Mouse (Mus musculus): Measurements from ENCODE around the gene D630036H23Rik. TPM values are rescaled to one million over a fixed set of nuclear protein-coding genes. Genes with fewer than 3 reads are reported as not detected.
A peak's percentile ranks its signal among the peaks of the same experiment; 100 is the strongest.
"Not testable (repeated sequence)": the region's sequence is repeated elsewhere in the genome, so short reads cannot be mapped to it uniquely, and the experiment has no call there.

D630036H23Rik gene
- 1 to 10 TPM; 2.5 to 3.5 TPM for total RNA-seq (2021)
- long read RNA-seq, experiment 1, partial matches to known transcripts, result 0 of 1 reads
- long read RNA-seq, experiment 1, other reads (novel, unspliced or antisense), result 0 of 1 reads
- long read RNA-seq, experiment 2, partial matches to known transcripts, result 0 of 4 reads
- long read RNA-seq, experiment 2, other reads (novel, unspliced or antisense), result 0 of 4 reads

DNA sequence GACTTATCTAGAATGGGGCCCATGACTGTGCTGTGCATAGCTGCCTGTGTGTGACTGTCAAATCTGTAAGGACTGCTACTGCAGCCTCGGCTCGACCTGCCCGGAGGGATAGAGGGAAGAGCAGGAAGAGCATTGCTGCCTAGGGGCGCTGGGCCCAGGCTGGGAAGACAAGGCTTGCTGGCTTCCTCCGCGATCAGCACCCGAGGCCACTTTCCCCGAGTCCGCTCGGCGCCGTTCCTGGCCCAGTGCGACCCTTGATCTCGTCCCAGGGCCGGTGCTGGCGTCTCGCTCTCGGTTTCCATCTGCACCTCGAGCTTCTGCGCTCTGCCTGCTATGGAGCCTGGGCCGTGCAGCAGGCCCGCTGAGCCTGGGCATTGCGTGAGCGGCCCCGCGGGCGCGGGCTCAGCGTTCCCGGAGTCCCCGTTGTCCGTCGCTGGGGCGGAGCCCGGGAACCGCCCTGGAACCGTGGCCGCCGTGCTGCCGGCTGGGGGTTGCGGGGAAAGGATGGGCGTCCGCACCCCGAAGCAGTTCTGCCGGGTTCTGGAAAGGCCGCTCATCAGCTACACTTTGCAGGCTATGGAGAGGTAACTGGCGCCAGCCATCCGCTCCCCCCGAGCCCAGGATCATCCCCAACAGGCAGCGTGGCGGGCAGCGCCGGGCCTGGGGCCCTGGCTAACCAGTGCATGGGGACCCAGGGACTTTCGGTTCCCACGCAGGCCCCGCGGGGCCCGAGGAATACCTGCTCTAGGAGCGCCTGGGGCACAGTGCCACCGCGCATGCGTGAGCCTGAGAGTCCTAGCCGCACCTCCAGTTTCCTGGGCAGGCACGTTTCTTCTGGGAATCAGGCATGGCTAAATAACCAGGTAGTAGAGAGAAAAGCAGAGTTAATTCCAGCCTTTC lies at the start of gene D630036H23Rik, which contains the start of gene Ispd:
Gene D630036H23Rik, minus strand, starts transcription at position 741 of the 900 bp plus-strand sequence.
Gene Ispd, plus strand, starts transcription at position 10 of the 900 bp plus-strand sequence.
- DNase-seq (ENCODE audit: low spot score in 2 of 2), result peak; percentile 63 to 76

DNA sequence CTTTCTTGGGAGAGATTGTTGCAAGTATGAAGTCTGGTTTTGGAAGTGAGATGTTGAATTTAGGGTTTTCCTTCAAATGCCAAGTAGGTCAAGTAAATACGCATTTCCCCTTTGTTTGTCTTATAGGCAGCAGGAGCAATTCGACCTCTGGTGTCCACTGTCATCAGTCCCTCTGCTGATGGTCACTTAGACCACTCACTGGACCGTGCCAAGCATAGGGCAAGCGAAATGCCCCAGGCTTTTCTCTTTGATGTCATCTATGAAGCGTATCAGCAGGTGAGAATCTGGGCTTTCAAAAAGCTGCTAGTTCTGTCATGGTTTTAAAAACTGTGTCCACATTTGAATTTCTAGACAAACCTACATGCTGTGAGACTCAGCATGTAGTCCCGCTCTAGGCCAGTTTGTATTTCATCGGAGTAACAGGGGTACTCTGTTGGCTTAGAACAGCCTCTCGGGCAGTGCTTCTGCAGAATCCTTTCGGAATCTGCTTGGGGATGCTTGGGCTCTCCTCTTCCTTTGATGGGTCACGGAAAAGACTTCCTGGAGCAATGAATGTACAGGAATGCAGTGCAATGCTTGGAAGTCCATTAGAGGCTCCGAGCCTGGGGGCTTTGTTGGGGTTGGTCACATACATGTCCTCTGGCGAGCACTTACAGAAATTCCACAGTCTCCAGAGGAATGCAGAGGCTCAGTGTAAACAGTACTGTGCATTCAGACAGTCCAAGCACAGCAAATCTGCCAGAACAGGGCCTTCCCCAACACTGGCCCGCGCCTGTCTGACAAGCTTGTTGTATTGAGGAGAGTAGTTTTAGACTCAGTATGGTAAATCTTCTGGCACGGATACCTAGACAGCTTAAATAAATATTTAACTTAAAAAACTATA lies 44.4 kb upstream of the D630036H23Rik start:
- no peak for DNase-seq (ENCODE audit: low spot score in 2 of 2)

DNA sequence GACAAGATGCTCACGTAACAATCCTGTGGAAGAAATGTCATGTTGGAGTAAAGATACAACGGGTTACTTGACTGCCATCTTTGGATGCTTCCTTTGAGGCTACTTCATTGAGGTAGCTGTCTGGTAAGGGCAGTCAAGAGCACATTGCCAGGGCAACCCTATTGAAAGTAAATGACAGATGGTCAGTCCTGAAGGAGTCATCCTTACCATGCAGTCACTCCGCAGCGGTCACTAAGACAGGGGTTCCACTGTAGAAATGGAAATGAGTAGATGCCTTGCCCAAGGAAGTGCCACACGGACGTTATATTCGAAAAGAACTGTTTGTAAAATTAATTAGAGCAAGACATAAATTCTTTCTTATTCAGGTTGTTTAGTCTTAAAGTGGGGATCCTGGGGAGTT lies 43.3 kb upstream of the D630036H23Rik start:
- DNase-seq (ENCODE audit: low spot score in 2 of 2), result no peak

DNA sequence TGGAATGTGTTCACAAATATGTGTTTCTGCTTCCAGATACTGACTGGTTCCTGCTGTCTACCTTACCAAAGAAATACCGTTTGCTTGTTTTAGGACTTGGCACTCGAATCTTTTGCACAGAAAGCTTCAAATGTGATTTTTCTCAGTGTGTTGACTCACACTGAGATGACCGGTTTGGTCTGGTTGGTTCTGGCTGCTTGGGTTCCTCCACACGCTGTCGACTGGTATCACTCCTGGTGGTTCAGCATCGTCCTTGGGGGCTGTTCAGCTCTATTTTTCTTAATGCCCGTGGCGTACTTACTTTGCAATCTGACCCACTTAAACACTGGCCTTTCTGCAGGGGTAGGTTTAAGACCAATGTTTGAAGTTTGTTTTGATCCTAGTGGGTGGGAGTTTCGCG lies 41.7 kb upstream of the D630036H23Rik start:
- no peak for DNase-seq (ENCODE audit: low spot score in 2 of 2)

DNA sequence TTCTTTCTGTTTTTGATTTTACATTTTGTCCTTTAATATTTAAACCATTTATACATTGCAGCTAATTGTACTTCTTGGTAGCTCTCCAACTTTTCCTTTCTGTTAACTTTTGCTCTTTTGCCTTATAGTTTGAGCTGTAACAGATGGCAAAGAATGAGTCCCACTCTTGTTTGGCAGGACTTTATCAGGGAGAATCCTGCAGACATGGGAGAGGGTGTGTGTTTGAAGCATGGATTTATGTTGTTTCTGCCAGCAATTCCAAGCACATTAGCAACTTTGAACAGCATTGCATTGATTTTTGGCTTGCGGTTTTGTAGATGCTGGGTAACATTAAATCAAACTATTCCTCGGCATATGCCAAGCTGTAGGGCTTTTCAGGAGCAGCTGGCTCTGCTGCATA lies 13.1 kb upstream of the D630036H23Rik start:
- no peak for DNase-seq (ENCODE audit: low spot score in 2 of 2)

DNA sequence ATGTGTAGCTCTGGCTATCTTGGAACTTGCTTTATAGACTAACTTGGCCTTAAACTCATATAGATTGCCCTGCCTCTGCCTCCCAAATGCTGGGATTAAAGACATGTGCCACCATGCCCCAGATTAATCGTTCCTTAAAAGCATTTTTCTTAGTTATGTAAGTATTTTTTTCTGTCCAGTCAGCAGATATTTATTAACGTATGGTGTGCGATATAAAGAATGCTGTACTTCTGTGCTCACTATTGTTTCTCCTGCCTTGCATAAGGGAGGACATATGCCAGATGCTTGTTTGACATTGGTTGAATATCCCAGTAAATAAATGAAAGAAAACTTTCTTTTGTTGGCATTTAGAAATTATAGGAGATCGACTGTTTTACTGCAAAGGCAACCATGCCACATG lies 5.0 kb upstream of the D630036H23Rik start:
- DNase-seq (ENCODE audit: low spot score in 2 of 2), result no peak

DNA sequence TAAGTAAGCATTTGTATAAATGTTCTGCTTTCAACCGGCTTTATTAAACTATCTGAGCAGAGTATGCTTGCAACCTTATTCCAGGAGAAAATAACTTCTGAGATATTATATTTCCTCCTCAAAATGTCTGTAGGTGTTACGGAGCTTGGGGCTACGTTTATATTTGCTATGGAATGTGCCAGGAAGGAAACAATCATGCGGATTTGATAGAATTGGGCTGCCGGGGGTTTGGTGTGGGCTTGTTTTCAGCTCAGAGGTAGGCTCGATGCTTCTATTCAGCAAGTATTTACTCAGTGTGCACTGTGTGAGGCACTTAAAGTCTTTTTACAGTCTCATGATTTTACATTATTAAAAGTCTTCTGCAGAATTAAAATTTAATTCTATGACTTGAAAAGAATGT lies 3.4 kb upstream of the D630036H23Rik start:
- DNase-seq (ENCODE audit: low spot score in 2 of 2), result no peak

DNA sequence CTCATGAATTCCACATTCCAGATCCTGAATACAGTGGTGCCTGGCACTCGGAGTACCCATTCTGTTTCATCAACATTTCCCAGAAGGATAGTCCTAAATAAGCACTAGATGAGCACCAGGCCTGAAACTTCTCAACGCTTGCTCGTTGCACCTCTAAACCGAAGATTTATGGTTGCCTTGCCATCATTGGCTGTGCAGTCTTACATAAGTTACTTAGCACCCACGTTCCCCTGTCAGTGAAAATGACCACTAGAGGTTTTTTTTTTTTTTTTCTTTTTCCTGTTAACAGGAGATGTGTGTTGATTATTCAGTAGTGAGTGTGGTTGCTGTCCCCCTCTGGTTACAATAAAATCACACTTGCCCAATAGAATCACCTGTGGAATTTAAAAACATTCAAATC lies 1.2 kb downstream of the D630036H23Rik start:
- DNase-seq (ENCODE audit: low spot score in 2 of 2), result no peak

DNA sequence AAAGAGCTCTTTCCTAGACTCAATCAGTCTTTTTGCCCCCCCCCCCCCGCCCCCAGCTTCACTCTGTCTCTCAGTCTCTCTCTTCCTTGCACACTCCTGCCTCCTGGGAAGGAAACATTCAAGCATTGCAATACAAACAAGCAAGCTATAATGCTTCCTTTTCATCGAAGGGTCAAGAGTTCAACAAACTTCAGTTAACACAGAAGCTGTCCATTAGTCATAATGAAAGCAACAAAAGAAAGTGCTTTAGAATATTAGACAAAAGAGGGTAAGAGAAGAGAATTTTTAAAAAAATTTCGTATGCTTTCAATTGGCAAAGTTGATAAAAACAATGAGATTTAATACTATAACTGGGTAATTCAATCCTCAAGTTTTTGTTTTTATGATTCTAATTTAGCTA lies 1.7 kb downstream of the D630036H23Rik start:
- DNase-seq (ENCODE audit: low spot score in 2 of 2), result no peak

DNA sequence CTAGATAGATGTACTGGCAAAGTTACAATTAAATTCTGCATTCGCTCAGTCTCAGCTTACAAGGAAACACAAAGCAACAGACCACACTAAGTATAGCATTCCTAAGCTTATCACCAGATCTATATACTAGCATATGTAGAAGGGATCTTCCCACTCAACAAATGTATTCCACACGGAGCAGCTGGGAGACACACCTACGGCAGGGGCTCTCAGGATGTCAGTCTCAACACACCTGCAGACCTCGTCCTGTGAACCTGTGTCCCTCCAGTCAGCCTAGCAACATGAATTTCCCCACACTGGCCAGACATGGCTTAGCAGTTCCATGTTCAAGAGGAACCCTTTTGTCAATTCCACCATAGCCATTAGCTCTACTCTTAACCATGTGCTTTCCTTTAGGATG lies 5.6 kb downstream of the D630036H23Rik start:
- DNase-seq (ENCODE audit: low spot score in 2 of 2), result not testable (repeated sequence)

DNA sequence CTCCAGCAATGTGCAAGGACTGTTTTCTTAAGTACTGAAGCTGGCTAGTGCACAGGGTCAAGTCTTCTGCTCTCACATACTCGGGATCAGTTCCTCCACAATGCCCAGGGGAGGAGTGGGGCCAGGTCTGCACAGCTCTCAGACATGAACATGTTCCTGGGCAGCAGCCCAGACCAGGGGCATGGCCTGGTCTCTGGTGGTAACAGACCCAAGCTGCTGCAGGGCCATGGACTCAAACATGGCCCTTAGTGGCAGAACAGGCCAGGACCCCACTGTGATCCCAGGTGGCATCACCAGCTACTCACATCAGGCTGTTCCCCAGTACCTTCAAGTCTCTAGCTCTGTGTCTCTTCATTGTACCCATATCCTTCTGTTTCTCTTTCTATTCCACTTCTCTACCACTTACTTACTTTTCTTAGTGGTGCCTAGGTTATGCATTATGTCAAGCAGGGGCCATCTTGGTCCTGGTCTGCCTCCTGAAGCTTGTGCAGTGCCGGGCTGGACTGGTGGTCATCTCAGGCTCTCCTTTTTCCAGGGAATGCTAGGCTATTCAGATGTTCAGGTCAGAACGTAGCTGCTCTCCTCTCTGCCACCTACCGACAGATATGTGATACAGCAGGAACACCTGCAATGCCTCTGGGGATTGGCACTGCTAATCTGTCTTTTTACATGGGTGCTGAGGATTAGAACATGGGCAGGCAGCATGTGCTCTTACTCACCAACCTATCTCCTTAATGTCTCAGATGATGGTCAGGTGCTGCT lies 8.6 kb downstream of the D630036H23Rik start:
- DNase-seq (ENCODE audit: low spot score in 2 of 2), result no peak

DNA sequence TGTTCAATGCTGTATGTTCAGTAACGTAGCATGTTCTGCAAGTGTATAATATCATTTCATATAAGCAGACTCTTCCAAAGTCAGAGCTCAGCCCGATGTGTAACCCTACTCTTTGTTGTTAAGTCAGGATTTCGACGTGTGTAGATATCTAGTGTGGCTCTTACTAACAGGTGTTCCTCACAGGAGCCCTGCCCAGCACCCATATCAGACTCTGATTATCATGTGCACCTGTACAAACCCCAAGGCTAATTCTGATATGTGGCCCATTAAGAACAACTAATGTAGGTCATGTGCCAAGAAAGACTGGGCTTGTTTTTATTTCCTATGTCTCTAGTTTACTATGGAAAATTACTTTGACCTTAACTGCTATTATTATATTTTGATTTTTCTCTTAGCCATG lies 18.0 kb downstream of the D630036H23Rik start:
- DNase-seq (ENCODE audit: low spot score in 2 of 2), result no peak

DNA sequence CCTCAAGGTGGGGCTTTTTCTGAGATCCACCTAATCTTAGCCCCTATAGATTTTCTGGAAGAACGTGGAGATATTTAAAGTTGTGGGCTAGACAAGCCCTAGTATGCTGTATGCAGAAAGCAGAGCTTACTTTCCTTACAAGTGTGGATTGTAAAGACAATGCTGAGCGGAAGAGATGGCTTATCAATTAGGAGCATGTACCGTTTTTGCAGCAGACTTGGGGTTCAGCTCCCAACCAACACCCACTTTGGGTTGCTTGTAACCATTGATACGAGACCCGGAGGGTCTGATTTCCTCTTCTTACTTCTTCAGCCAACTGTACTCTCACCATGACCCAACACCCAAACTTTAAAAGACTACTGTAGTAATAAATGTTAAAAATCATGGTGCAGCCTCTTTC lies 21.3 kb downstream of the D630036H23Rik start:
- no peak for DNase-seq (ENCODE audit: low spot score in 2 of 2)

DNA sequence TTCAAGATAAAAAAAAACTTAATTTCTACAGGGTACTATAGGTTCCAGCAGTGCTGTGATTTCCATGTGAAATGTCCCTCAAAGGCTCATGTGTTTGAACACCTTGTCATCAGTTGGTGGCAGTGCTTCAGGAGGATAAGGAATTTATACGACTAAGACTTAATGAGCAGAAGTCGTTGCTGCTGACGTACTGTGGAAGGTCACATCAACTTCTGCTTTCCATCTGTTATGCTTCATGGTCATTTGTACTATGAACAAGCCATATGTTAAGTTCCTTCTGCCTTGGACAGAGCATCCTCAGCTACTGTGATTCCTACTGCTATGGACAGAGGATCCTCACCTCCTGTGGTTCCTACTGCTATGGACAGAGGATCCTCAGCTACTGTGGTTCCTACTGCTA lies 21.9 kb downstream of the D630036H23Rik start:
- DNase-seq (ENCODE audit: low spot score in 2 of 2), result no peak

DNA sequence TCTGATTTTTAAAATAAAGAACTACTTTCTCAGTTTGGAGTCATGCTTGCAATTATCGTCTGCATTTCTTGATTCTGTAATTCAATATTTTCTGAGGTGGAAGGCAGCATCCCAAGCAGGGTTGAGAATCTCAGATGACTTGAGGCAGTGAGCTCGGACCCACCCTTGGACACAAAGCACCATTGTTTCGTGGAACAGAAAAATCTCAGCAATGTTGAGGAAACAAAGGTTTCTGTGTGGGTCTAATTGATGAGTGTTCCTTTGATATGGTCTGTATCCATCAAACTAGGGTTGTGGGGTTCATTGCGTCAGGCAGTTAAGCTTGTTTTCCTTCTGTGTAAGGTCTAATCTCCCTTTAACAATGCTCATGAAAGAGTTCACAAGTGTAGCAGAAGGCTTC lies 37.9 kb downstream of the D630036H23Rik start:
- no peak for DNase-seq (ENCODE audit: low spot score in 2 of 2)

DNA sequence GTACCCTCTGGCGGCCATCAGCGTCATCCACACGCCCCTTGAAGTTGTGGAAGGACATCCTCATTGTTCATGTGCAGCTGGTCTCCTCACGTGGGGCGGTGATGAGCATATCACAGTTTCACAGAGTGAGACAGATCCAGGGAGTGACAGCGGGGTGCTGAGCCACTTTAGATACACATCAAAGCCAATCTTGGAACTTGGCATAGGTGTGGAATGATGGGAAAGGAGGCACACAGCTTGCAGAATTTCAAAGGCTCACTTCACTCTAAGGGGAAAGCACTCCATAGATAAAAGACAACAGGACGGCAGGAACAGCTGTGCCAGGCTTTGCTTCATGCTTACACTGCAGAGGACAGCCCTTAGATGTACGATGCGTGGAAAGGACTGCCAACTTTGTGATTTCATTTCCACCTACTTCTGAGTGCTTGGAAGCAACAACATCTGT lies 48.1 kb downstream of the D630036H23Rik start:
- no peak for DNase-seq (ENCODE audit: low spot score in 2 of 2)

DNA sequence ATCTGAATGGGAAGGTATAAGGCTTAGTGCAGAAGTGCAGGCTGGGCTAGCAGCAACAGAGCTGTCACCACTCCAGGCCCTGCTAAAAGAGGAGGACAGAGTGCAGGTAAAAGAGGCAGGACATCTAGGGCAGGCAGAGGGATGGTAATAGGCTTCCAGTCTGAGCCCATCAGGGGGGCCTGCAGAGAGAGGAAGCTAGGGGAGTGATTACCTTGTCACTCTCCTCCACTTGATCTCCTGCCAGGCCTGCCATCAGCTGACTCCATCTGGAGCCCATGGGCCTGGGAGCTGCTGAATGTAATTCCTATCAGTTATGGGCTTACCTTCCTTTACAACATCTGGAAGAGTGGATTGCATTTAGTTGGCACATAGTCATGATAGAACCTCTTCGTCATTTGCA lies 49.3 kb downstream of the D630036H23Rik start:
- DNase-seq (ENCODE audit: low spot score in 2 of 2), result no peak
